Mouse (Mus musculus) midbrain, embryonic 14.5 days (tissue): ENCODE results near the gene Sorbs1. TPM values are rescaled to one million over a fixed set of nuclear protein-coding genes. Genes with fewer than 3 reads are reported as not detected.

Source experiments
- ATAC-seq: fragments of 200-750 bp; cut with Nextera tagmentation; 2 replicates; pipeline ENCODE4 v1.8.0; 2017; ENCODE audit warnings: moderate number of reproducible peaks, moderate library complexity; ENCODE audit not compliant: low FRiP score, low TSS enrichment
- DNase-seq: peaks from one replicate; pipeline ENCODE4 v3.0.0-alpha.2; 2015
- H3K27ac ChIP-seq: fragments of 300-500 bp; sonication (generic); replicated peaks from 2 replicates; pipeline ENCODE4 v1.5.1; 2014; ENCODE audit warnings: mild to moderate bottlenecking, low read depth, low read length, moderate library complexity
- H3K27me3 ChIP-seq: fragments of 300-500 bp; sonication (generic); 2 replicates; pipeline ENCODE4 v1.6.1; 2014; ENCODE audit warnings: low read length, control low read depth, mixed read lengths; ENCODE audit not compliant: control insufficient read depth, insufficient read depth
- H3K36me3 ChIP-seq: fragments of 300-500 bp; sonication (generic); 2 replicates; pipeline ENCODE4 v1.6.1; 2014; ENCODE audit warnings: low read length, control low read depth; ENCODE audit not compliant: control insufficient read depth, insufficient read depth
- H3K4me1 ChIP-seq: fragments of 300-500 bp; sonication (generic); 2 replicates; pipeline ENCODE4 v1.6.1; 2014; ENCODE audit warnings: mild to moderate bottlenecking, antibody characterized with exemption, low read length, control low read depth; ENCODE audit not compliant: control insufficient read depth, insufficient read depth
- H3K4me2 ChIP-seq: fragments of 300-500 bp; sonication (generic); 2 replicates; pipeline ENCODE4 v1.6.1; 2014; ENCODE audit warnings: mild to moderate bottlenecking, low read length, moderate library complexity
- H3K4me3 ChIP-seq: fragments of 300-500 bp; sonication (generic); replicated peaks from 2 replicates; pipeline ENCODE4 v1.5.1; 2014; ENCODE audit warnings: low read depth, low read length
- H3K9ac ChIP-seq: fragments of 300-500 bp; sonication (generic); replicated peaks from 2 replicates; pipeline ENCODE4 v1.6.1; 2014; ENCODE audit warnings: mild to moderate bottlenecking, low read length, moderate library complexity
- H3K9me3 ChIP-seq: fragments of 300-500 bp; sonication (generic); 2 replicates; pipeline ENCODE4 v1.6.1; 2016; ENCODE audit warnings: low read length, control low read depth, mixed read lengths; ENCODE audit not compliant: control insufficient read depth
- whole genome bisulfite sequencing: fragments of 180-500 bp; shearing (Covaris S2); extraction: QIAGEN DNeasy Blood & Tissue Kit; methylation state at CpG from one replicate; pipeline ENCODE4 v1.1.7; 2014; 5-methylcytosine and 5-hydroxymethylcytosine counted together
- polyA plus RNA-seq: library from polyadenylated mRNA; unstranded; fragments of >200 nt; fragmentation: Nextera tagmentation; extraction: Ambion mirVana; gene quantifications from 2 replicates; pipeline ENCODE4 v1.2.1, GENCODE M21; 2014

The Sorbs1 gene
- polyA plus RNA-seq, 1 experiment from 2014 or later, result 87.9 TPM

DNA sequence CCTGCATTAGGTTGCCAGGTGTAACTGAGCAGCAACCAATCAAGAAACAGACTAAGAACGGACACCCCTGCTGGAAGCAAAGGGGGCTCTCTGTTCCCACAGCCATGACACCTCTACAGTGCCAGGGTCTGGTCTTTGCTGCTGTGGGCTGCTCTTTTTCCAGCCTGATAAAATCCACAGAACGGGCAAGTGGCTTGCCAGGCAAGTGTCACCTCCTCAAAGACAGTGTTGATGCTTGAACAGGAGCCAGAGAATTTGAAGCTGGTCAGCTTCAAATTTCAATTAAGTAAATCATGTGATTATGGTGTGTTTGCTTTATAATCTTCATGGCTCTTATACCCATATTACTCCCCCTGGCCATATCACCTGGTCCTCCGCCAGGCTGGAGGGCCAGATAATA, 166.7 kb downstream of the Sorbs1 start:
- Histone ChIP-seq H3K36me3 (peaks cover 11% of the 10 kb centered on the region), H3K27me3 (no peaks in the 10 kb centered on the region), H3K9me3 (no peaks in the 10 kb centered on the region), H3K4me2 (no peak overlapping the region), H3K27ac (no peak overlapping the region), H3K4me1 (peaks cover 34% of the 10 kb centered on the region), H3K4me3 (no peak overlapping the region), H3K9ac (no peak overlapping the region)
- WGBS, result 84% methylated on average over 3 of the region's 3 CpGs
- DNase-seq (no peak), ATAC-seq (no peak)

DNA sequence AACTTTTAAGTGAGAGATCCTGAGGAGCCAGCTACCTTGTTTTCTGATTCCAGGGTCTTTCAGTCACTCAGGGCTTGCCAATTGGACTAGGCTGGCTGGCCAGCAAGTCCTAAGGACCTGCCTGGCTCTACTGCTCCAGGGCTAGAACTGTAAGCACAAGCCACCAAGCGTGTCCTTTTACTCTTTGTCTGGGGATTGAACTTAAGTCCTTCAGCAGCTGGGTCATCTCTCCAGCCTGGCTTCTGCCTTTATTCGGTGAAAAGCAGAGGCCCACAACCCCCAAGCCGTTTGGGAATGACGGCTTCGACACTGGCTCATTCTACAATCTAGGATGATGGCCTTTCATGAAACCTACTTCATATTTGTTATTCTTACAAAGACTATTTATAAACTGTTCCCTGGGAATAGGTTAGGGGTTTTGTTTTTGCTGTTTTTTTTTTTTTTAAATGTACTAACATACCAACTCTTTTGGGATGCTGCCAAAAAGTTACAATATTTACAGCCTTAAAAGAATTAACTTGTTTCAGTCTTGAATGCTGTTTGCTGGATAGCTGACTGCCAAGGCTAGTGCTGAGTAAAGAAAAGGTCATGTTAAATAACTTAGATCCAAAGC, 167.2 kb downstream of the Sorbs1 start:
- no peak overlapping the region for H3K9ac ChIP-seq
- H3K36me3 ChIP-seq, result peaks cover 8% of the 10 kb centered on the region; the same call in 1 of the 2 replicates
- WGBS, result 43% methylated on average over 5 of the region's 5 CpGs
- no peaks in the 10 kb centered on the region for H3K9me3 ChIP-seq
- DNase-seq, result no peak
- peaks cover 34% of the 10 kb centered on the region for H3K4me1 ChIP-seq
- no peak overlapping the region for H3K27ac ChIP-seq
- H3K4me3 ChIP-seq, result no peak overlapping the region
- H3K27me3 ChIP-seq, result no peaks in the 10 kb centered on the region
- no peak overlapping the region for H3K4me2 ChIP-seq
- ATAC-seq, result no peak

DNA sequence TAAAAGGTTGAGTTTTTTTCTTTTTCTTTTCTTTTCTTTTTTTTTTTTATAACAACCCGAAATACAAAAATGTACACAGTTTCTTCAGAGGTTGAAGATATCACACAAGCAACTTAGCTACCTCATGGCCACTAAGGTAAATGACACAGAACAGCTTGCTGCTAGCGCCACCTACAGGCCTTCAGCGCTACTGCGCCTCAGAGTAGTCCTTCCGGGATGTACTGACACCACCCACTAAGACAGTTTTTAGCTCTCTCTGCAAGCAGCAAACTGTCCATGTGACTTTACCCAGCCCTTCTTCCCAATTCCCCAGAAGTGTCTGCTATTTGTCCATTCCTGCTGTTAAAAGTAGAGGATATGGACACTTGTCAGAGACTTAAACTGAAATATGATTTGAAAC, 167.9 kb downstream of the Sorbs1 start:
- WGBS, result 13% methylated on average over 5 of the region's 5 CpGs
- Histone ChIP-seq H3K4me2 (no peak overlapping the region), H3K27ac (no peak overlapping the region), H3K36me3 (peaks cover 4% of the 10 kb centered on the region; the same call in 1 of the 2 replicates), H3K27me3 (no peaks in the 10 kb centered on the region), H3K4me3 (no peak overlapping the region), H3K9ac (no peak overlapping the region), H3K4me1 (peaks cover 32% of the 10 kb centered on the region), H3K9me3 (no peaks in the 10 kb centered on the region)
- DNase-seq, result peak; percentile 72
- no peak for ATAC-seq

DNA sequence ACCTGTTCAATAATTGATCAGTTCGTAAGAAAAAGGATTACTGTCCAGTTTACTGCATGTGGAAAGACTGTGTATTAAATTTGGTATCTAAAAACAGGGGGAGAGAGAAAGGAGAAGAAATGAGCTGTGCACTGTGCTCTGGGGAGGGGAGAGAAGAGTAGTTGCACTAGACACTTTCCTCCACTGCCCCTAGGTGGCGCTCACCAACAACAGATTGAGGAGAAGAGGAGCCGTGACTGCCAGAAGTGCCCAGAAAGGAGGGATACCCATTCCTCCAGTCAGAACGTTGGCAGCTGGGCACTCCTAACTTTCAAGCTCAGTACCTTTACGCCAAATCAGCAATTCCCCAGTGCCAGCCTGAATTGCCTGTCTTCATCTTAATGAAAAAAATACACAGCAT, 170.6 kb downstream of the Sorbs1 start:
- Histone ChIP-seq H3K27ac (no peak overlapping the region), H3K9ac (no peak overlapping the region), H3K9me3 (no peaks in the 10 kb centered on the region), H3K4me2 (no peak overlapping the region), H3K4me3 (no peak overlapping the region), H3K36me3 (peaks cover 8% of the 10 kb centered on the region; the same call in 1 of the 2 replicates), H3K4me1 (peaks cover 6% of the 10 kb centered on the region; the same call in 1 of the 2 replicates), H3K27me3 (no peaks in the 10 kb centered on the region)
- WGBS, result 5% methylated on average over 5 of the region's 5 CpGs
- peak; percentile 88 for DNase-seq
- ATAC-seq, result peak; percentile 24; the same call in 1 of the 2 replicates

DNA sequence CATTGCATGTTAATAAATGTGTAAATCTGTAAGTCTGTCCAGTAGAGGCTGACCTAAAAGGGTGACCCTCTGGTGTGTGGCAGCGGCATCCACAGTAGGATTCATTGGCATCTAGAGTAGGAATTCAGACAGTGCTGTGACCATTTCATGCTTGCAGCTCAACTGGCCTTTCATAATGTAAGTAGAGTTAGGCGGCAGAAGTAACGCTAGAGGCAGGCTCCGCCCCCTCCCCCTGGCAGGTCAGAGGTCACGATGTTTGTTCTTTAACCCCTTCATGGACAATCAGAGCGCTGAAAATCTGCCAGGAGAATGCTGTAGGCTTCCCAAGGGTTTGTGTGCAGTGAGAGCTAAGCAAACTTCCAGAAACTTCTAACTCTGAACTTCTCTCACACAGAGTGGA, 172.4 kb downstream of the Sorbs1 start:
- Histone ChIP-seq H3K4me2 (no peak overlapping the region), H3K4me1 (no peaks in the 10 kb centered on the region), H3K4me3 (no peak overlapping the region), H3K9ac (no peak overlapping the region), H3K27ac (no peak overlapping the region), H3K9me3 (no peaks in the 10 kb centered on the region), H3K27me3 (no peaks in the 10 kb centered on the region), H3K36me3 (peaks cover 12% of the 10 kb centered on the region; the same call in 1 of the 2 replicates)
- 14% methylated on average over 6 of the region's 6 CpGs for WGBS
- DNase-seq, result no peak
- ATAC-seq, result no peak

DNA sequence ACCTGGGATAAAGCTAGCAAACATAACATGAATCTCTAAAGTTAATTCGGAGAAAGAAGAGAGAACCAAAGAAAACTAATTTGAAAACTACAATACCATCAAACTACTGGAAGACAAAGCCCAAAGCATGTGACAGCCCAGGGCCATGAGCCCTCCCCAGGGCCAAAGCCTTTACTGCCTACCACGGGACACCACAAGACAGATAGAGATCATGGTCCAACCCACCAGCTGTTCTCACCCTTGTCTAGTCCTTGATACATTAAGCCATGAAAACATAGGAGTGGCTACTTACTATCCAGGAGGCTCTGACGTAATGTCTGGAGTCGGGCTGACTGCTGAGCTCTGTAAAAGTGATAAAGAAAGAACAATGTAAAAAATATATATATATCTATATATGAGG, 176.9 kb downstream of the Sorbs1 start:
- WGBS, result 91% methylated on average over 4 of the region's 4 CpGs
- Histone ChIP-seq H3K4me1 (no peaks in the 10 kb centered on the region), H3K9ac (no peak overlapping the region), H3K9me3 (no peaks in the 10 kb centered on the region), H3K4me3 (no peak overlapping the region), H3K4me2 (no peak overlapping the region), H3K27me3 (no peaks in the 10 kb centered on the region), H3K36me3 (0 out of 2 replicates have a peak, but pooled peaks cover 9% of the 10 kb centered on the region), H3K27ac (no peak overlapping the region)
- no peak for ATAC-seq
- no peak for DNase-seq

DNA sequence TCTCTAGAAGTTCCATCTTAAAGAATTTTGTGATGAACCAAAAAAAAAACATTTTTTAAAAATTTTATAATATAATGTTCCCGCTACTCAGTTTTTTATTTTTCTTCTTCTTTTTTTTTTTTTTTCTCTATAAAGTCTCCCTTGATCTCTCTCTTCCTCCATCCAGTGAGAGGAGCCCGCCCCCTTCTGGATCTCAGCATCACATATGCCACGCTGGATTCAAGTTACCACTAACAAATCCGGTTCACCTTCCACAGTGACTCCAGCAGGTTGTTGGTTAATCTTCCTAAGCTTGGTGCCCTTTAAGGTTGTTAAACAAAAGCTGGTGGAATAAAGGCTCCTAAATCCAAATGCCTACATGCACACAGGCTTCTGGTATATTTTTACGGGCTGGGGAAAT, 179.7 kb downstream of the Sorbs1 start:
- H3K9ac ChIP-seq, result no peak overlapping the region
- no peaks in the 10 kb centered on the region for H3K27me3 ChIP-seq
- peak; percentile 34 for DNase-seq
- 0 out of 2 replicates have a peak, but pooled peaks cover 9% of the 10 kb centered on the region for H3K36me3 ChIP-seq
- WGBS, result 36% methylated on average over 5 of the region's 5 CpGs
- no peak overlapping the region for H3K4me2 ChIP-seq
- H3K9me3 ChIP-seq, result no peaks in the 10 kb centered on the region
- no peak for ATAC-seq
- H3K27ac ChIP-seq, result no peak overlapping the region
- no peak overlapping the region for H3K4me3 ChIP-seq
- no peaks in the 10 kb centered on the region for H3K4me1 ChIP-seq

DNA sequence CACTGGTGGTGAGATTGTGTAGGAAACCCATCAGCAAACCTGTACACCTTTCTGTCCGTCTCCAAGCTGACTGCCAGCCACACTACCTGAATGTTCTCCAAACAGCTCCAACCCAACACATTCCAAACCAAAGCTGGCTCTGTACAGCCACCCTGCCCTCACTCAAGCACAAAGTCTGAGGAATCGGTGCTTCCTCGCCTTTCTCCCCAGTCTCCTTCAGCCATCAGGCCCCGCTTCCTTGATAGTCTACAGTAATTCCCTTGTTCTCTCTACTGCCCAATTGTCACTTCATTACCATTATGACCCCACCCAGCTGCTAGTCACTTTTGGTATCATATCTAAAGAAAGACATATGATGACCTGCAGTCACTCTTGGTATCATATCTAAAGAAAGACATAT, 180.5 kb downstream of the Sorbs1 start:
- Histone ChIP-seq H3K4me1 (no peaks in the 10 kb centered on the region), H3K4me3 (no peak overlapping the region), H3K9ac (no peak overlapping the region), H3K4me2 (no peak overlapping the region), H3K27me3 (no peaks in the 10 kb centered on the region), H3K9me3 (no peaks in the 10 kb centered on the region), H3K27ac (no peak overlapping the region), H3K36me3 (0 out of 2 replicates have a peak, but pooled peaks cover 4% of the 10 kb centered on the region)
- WGBS, result 97% methylated on average over 4 of the region's 4 CpGs
- no peak for DNase-seq
- ATAC-seq, result no peak

DNA sequence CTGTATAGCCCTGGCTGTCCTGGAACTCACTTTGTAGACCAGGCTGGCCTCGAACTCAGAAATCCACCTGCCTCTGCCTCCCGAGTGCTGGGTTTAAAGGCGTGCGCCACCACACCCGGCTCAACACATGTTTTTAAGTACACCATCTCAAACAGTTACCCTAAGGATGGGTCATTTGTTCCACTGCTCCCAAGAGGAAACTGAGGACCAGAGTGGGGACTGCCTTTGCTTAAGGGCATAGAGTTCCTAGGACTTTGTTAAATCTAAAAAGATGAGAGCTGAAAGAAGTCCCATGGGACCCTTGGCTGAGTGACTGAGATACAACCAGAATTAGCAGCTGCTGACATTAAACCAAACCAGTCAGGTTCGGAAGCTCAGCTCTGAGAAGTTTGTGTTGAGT, 181.3 kb downstream of the Sorbs1 start:
- H3K9ac ChIP-seq, result no peak overlapping the region
- no peaks in the 10 kb centered on the region for H3K9me3 ChIP-seq
- no peak for ATAC-seq
- no peak overlapping the region for H3K4me3 ChIP-seq
- H3K27ac ChIP-seq, result no peak overlapping the region
- 0 out of 2 replicates have a peak, but pooled peaks cover 5% of the 10 kb centered on the region for H3K36me3 ChIP-seq
- no peaks in the 10 kb centered on the region for H3K4me1 ChIP-seq
- no peak overlapping the region for H3K4me2 ChIP-seq
- 92% methylated on average over 6 of the region's 6 CpGs for WGBS
- H3K27me3 ChIP-seq, result no peaks in the 10 kb centered on the region
- no peak for DNase-seq
